Mouse (Mus musculus) neural tube, embryonic 13.5 days (tissue): ENCODE measurements around the gene Rinl. TPM values are rescaled to one million over a fixed set of nuclear protein-coding genes. Genes with fewer than 3 reads are reported as not detected.

Experiments used
- ATAC-seq: fragments of 200-750 bp; cut with Nextera tagmentation; 2 replicates; pipeline ENCODE4 v1.8.0; 2017; ENCODE audit warnings: low read depth, mild to moderate bottlenecking, moderate TSS enrichment, moderate library complexity
- H3K27ac ChIP-seq: fragments of 300-500 bp; sonication (generic); replicated peaks from 2 replicates; pipeline ENCODE4 v1.5.1; 2015; ENCODE audit warnings: moderate library complexity, mild to moderate bottlenecking, inconsistent platforms
- H3K27me3 ChIP-seq: fragments of 300-500 bp; sonication (generic); 2 replicates; pipeline ENCODE4 v1.6.1; 2015; ENCODE audit warnings: mild to moderate bottlenecking, inconsistent platforms
- H3K36me3 ChIP-seq: fragments of 300-500 bp; sonication (generic); 2 replicates; pipeline ENCODE4 v1.6.1; 2015; ENCODE audit warnings: mild to moderate bottlenecking, inconsistent platforms
- H3K4me1 ChIP-seq: fragments of 300-500 bp; sonication (generic); replicated peaks from 2 replicates; pipeline ENCODE4 v1.6.1; 2015; ENCODE audit warnings: inconsistent platforms
- H3K4me2 ChIP-seq: fragments of 300-500 bp; sonication (generic); 2 replicates; pipeline ENCODE4 v1.6.1; 2015; ENCODE audit warnings: inconsistent platforms, mild to moderate bottlenecking, moderate library complexity
- H3K4me3 ChIP-seq: fragments of 300-500 bp; sonication (generic); 2 replicates; pipeline ENCODE4 v1.5.1; 2015; ENCODE audit warnings: mild to moderate bottlenecking, inconsistent platforms
- H3K9ac ChIP-seq: fragments of 300-500 bp; sonication (generic); 2 replicates; pipeline ENCODE4 v1.6.1; 2015; ENCODE audit warnings: moderate library complexity, mild to moderate bottlenecking, inconsistent platforms
- H3K9me3 ChIP-seq: fragments of 300-500 bp; sonication (generic); 2 replicates; pipeline ENCODE4 v1.6.1; 2016; ENCODE audit warnings: inconsistent platforms
- WGBS: fragments of 180-500 bp; shearing (Covaris S2); methylation state at CpG from one replicate; pipeline ENCODE4 v1.1.7; 2015; 5-methylcytosine and 5-hydroxymethylcytosine counted together
- polyA plus RNA-seq: library from polyadenylated mRNA; unstranded; fragments of >200 nt; fragmentation: Nextera tagmentation; extraction: Ambion mirVana; gene quantifications from 2 replicates; pipeline ENCODE4 v1.2.1, GENCODE M21; 2015

Rinl gene
- polyA plus RNA-seq, 1 experiment from 2014 or later = 1.7 TPM

DNA sequence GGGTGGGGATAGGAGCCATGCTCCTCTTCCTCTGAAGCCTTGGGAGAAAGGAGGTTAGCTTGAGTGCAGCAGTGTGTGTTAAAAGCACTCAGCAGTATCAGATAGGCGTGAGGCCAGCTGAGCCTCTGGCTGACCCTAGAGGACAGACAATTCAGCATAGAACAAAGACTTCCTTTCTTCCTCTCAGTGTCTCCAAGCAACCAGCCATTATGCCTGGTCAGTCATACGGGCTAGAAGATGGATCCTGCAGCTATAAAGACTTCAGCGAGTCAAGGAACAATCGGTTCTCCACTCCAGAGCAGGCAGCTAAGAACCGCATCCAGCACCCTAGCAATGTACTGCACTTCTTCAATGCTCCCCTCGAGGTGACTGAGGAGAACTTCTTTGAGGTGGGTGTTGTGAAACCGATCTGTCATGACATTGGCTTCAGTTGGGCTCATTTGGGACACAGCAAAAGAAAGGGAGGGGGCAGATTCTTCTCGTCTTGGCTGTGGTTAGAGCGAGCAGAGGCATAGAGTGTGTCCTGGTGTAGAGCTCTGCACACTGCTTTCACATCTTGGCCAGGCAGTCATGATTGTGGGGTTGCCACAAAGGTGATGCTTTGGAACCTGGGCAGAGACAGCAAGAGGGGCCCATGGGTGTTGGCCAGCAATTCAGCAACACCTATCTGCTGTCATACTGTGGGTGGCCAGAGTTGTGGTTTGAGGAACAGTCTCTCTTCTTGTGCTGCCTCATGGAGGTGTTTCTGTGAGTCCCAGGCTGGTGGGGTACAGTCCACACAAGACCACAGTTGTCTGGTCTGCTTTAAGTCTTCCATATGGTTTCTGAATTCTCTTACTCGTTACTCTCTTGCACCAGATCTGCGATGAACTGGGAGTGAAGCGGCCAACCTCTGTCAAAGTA lies 31.8 kb downstream of the Rinl start:
- H3K4me3 ChIP-seq = no peak overlapping the region
- H3K27me3 ChIP-seq = no peaks in the 10 kb centered on the region
- H3K27ac ChIP-seq = peak overlapping the region; percentile 79
- peaks cover 75% of the 10 kb centered on the region for H3K36me3 ChIP-seq
- 0 out of 2 replicates have a peak overlapping the region, but pooled peaks have one; percentile 9 for H3K4me2 ChIP-seq
- peak; percentile 15; the same call in 1 of the 2 replicates for ATAC-seq
- peak overlapping the region; percentile 41 for H3K9ac ChIP-seq
- H3K9me3 ChIP-seq = no peaks in the 10 kb centered on the region
- peaks cover 76% of the 10 kb centered on the region for H3K4me1 ChIP-seq
- WGBS = 31% methylated on average over 12 of the region's 12 CpGs

GRCm38 (mm10) chr7:28821261-28821831 lies 32.6 kb downstream of the Rinl start:
- 49% methylated on average over 10 of the region's 10 CpGs for WGBS

GRCm38 (mm10) chr7:28822556-28822955 lies 33.8 kb downstream of the Rinl start:
- peaks cover 56% of the 10 kb centered on the region for H3K36me3 ChIP-seq

More at GRCm38 (mm10) chr7:28821261-28821831, 32.6 kb downstream of the Rinl start:
- peak overlapping the region; percentile 41; the same call in 1 of the 2 replicates for H3K9ac ChIP-seq
- peak overlapping the region; percentile 79; the same call in 1 of the 2 replicates for H3K27ac ChIP-seq
- H3K4me1 ChIP-seq = peaks cover 76% of the 10 kb centered on the region
- no peak overlapping the region for H3K4me3 ChIP-seq
- H3K9me3 ChIP-seq = no peaks in the 10 kb centered on the region
- no peak for ATAC-seq
- H3K36me3 ChIP-seq = peaks cover 68% of the 10 kb centered on the region
- H3K27me3 ChIP-seq = no peaks in the 10 kb centered on the region
- H3K4me2 ChIP-seq = no peak overlapping the region

DNA sequence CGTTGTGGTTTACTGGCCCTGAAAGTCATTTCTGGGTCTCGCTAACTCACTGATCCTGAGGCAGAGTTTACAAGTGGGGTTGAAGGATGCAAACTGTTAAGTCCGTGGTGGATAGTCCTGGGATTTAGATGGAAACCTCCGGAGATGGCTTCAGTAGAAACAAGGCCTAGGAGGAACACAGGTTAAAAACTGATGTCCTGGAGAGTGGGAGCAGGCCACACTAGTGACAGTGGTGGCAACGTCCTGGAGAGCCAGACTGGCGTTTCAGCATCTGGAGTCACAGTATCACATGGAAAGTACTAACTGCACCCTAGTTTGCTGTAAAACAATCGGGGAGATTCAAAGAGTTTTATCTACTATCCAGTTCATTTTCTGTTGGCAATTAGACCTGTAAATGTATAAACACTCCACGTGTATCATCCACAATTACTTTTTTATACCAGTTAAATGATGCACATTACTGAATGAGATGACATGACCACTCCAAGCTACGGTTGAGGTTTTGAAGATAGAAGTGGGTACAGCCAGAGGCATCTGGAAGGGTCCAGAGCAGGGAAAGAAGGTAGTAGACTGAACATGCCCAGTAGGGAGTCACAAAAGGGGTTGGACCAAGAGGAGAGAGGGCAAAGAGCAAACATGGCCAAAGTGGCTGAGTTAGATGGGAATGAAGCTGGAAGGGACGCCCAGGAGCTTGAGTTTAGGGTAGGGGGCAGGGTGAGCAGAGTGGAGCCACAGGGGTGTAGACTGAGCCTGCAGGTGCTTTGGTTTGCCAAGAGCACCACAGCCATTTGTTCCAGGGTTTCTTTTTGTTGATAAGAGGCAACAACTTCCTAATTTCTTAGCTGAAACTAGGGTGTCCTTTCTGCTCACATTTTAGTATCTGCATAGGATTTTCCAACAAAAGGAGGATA lies 34.5 kb downstream of the Rinl start:
- Histone ChIP-seq H3K4me3 (no peak overlapping the region), H3K27me3 (no peaks in the 10 kb centered on the region), H3K9me3 (no peaks in the 10 kb centered on the region), H3K4me1 (peaks cover 57% of the 10 kb centered on the region), H3K27ac (peak overlapping the region; percentile 56), H3K36me3 (peaks cover 49% of the 10 kb centered on the region), H3K4me2 (no peak overlapping the region), H3K9ac (no peak overlapping the region)
- ATAC-seq = no peak
- 59% methylated on average over 10 of the region's 10 CpGs for WGBS

More at GRCm38 (mm10) chr7:28822556-28822955, 33.8 kb downstream of the Rinl start:
- Histone ChIP-seq H3K4me1 (peaks cover 64% of the 10 kb centered on the region), H3K9ac (no peak overlapping the region), H3K9me3 (no peaks in the 10 kb centered on the region), H3K27ac (no peak overlapping the region), H3K4me2 (no peak overlapping the region), H3K27me3 (no peaks in the 10 kb centered on the region), H3K4me3 (no peak overlapping the region)
- 59% methylated on average over 1 of the region's 1 CpGs for WGBS
- ATAC-seq = no peak

- WGBS = 48% methylated on average over 2 of the region's 2 CpGs
- peaks cover 42% of the 10 kb centered on the region for H3K36me3 ChIP-seq
These were observed 35.2 kb downstream of the Rinl start for GRCm38 (mm10) chr7:28823932-28824331.

DNA sequence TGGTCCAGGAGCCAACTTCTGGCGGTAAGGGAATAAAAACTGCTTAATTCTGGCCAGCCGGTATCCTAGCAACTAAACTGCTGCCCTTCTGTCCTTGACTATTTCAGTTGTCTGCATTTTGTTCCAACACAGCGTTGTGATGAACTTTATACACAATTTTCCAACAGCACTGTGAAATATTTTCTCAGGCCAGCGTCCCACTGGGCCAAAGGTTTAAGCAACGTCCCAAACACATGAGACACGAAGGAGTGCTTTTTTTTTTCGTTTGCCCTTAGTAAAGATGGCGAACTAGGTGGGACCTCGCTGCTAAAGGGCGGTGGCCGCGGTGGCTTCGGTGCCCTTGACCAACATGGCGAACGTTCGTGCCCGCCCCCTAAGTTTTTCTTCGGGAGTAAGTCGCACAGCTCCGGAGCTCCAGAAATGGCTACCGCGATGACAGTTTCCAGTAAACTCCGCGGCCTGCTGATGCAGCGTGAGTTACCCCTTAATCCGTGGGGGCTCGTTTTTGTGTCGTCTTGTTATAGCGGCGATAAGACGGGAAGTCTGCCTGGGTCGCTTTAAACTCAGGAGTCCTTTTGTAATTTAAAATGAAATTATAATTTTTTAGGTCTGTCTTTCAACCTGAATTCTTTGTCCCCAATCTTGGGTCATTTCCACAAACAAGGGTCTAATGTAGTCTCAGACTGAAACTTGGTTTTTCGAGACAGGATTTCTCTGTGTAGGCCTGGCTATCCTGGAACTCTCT lies 36.3 kb downstream of the Rinl start, which contains the start of gene Ech1:
TSS of gene Ech1 (plus strand) at position 277 of the 745 bp plus-strand sequence.
- Histone ChIP-seq H3K9me3 (no peaks in the 10 kb centered on the region), H3K27me3 (no peaks in the 10 kb centered on the region), H3K4me3 (peak within 1 kb of the TSS; percentile 48), H3K36me3 (peaks cover 36% of the 10 kb centered on the region), H3K27ac (peak within 1 kb of the TSS; percentile 72), H3K4me2 (peak within 1 kb of the TSS; percentile 65), H3K4me1 (peaks cover 41% of the 10 kb centered on the region), H3K9ac (peak within 1 kb of the TSS; percentile 70)
- 3% methylated on average over 33 of the region's 33 CpGs for WGBS
- ATAC-seq = peak; percentile 82

More at GRCm38 (mm10) chr7:28823932-28824331, 35.2 kb downstream of the Rinl start:
- H3K4me3 ChIP-seq = no peak overlapping the region
- no peak for ATAC-seq
- H3K9me3 ChIP-seq = no peaks in the 10 kb centered on the region
- no peak overlapping the region for H3K9ac ChIP-seq
- no peaks in the 10 kb centered on the region for H3K27me3 ChIP-seq
- H3K4me1 ChIP-seq = peaks cover 51% of the 10 kb centered on the region
- peak overlapping the region; percentile 72 for H3K27ac ChIP-seq
- H3K4me2 ChIP-seq = no peak overlapping the region

GRCm38 (mm10) chr7:28825686-28826401 lies 37.1 kb downstream of the Rinl start:
- H3K4me3 ChIP-seq = peak overlapping the region; percentile 48
- peak overlapping the region; percentile 70 for H3K9ac ChIP-seq
- peak overlapping the region; percentile 65 for H3K4me2 ChIP-seq
- no peaks in the 10 kb centered on the region for H3K27me3 ChIP-seq
- ATAC-seq = no peak
- H3K4me1 ChIP-seq = peaks cover 34% of the 10 kb centered on the region
- WGBS = 63% methylated on average over 11 of the region's 11 CpGs
- peaks cover 36% of the 10 kb centered on the region for H3K36me3 ChIP-seq
- peak overlapping the region; percentile 72 for H3K27ac ChIP-seq
- no peaks in the 10 kb centered on the region for H3K9me3 ChIP-seq

DNA sequence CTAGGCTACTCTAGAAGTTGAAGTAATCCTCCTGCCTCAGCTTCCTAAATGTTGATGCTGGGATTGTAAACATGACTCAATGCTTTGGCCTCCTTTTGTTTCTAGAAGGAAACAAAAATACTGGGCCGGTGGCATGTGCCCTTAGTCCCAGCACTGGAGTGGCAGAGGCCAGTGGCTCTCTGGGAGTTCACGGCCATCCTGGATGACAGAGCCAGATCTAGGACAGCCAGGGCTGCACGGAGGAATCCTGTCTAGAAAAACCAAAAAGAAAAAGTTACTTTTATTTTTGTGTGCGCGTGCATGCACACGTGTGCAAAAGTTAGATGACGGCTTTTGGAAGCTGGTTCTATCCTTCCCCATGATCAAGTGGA lies 37.6 kb downstream of the Rinl start:
- no peak for ATAC-seq
- Histone ChIP-seq H3K9me3 (no peaks in the 10 kb centered on the region), H3K27ac (0 out of 2 replicates have a peak overlapping the region, but pooled peaks have one; percentile 72), H3K4me2 (peak overlapping the region; percentile 65; the same call in 1 of the 2 replicates), H3K4me1 (peaks cover 28% of the 10 kb centered on the region), H3K9ac (0 out of 2 replicates have a peak overlapping the region, but pooled peaks have one; percentile 70), H3K27me3 (no peaks in the 10 kb centered on the region), H3K4me3 (no peak overlapping the region), H3K36me3 (peaks cover 34% of the 10 kb centered on the region)
- 94% methylated on average over 7 of the region's 7 CpGs for WGBS

DNA sequence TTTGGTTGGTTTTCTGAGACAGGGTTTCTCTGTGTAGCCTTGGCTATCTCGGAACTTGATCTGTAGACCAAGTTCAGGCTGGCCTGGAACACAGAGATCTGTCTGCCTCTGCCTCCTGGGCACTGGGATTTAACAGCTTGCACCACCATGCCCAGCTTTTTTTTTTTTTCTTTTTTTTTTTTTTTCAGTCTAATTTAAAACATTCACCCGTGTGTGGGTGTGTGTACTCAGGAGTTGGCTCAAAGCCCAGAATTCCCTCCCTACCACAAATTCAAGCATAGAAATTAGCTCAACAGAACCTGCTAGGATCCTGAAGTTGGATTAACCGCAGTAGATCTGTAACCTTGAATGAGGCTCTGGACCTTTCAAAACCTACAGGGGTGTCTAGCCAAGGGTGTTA lies 38.6 kb downstream of the Rinl start:
- WGBS = 58% methylated on average over 3 of the region's 3 CpGs
- no peak overlapping the region for H3K9ac ChIP-seq
- no peak overlapping the region for H3K4me3 ChIP-seq
- peaks cover 26% of the 10 kb centered on the region for H3K4me1 ChIP-seq
- no peak overlapping the region for H3K27ac ChIP-seq
- H3K36me3 ChIP-seq = peaks cover 33% of the 10 kb centered on the region
- ATAC-seq = no peak
- H3K9me3 ChIP-seq = no peaks in the 10 kb centered on the region
- H3K27me3 ChIP-seq = no peaks in the 10 kb centered on the region
- no peak overlapping the region for H3K4me2 ChIP-seq

- Histone ChIP-seq H3K4me2 (no peak overlapping the region), H3K9ac (no peak overlapping the region), H3K36me3 (peaks cover 26% of the 10 kb centered on the region), H3K9me3 (no peaks in the 10 kb centered on the region), H3K27me3 (no peaks in the 10 kb centered on the region), H3K4me1 (peaks cover 10% of the 10 kb centered on the region), H3K4me3 (no peak overlapping the region), H3K27ac (no peak overlapping the region)
- 97% methylated on average over 8 of the region's 8 CpGs for WGBS
- no peak for ATAC-seq
These were observed 41.1 kb downstream of the Rinl start for GRCm38 (mm10) chr7:28829821-28830220.
